ENCODE assay signal across 17 mouse cellular contexts in genomic region chr7:111150540-111150939, GRCm38 (mm10).
DNase-seq lines count a peak whose midpoint lies in the region; ATAC-seq and TF ChIP-seq lines count a peak whose summit lies in the region.
"Had no signal": no experiment of that assay in that cellular context is flagged by ENCODE, and none has a peak within 500 bp of the region (broad histone marks: within the 10 kb centered on the region; RNA-seq: fewer than 3 reads in every experiment).

No protein-coding gene starts in this region.

- no peaks in the 10 kb centered on the region for H3K36me3 ChIP-seq in heart, embryonic 11.5 days (ENCODE audit: control insufficient read depth, insufficient read depth, low read length)
- H3K36me3 ChIP-seq in heart, embryonic 15.5 days = no peaks in the 10 kb centered on the region
- H3K36me3 ChIP-seq: embryonic facial prominence, embryonic 15.5 days; forebrain, embryonic 10.5 days; hindbrain, embryonic 15.5 days; kidney, embryonic 15.5 days had no signal

- no peak for ATAC-seq in heart, embryonic 11.5 days (replicated peaks; ENCODE audit: insufficient number of reproducible peaks, low FRiP score, low TSS enrichment)
- ATAC-seq in heart, embryonic 15.5 days (replicated peaks; ENCODE audit: insufficient number of reproducible peaks, insufficient read depth, low FRiP score, low read depth) = no peak
- ATAC-seq: forebrain, embryonic 14.5 days; intestine, embryonic 16.5 days had no signal

- intact Hi-C loops in gastrocnemius, adult 2 months (cut with DNase I) = no loop called here
- intact Hi-C loops in heart, postnatal 25 days (cut with DNase I) = no loop called here

- no peak overlapping the region for H3K4me3 ChIP-seq in gastrocnemius, adult 2 months
- no peak overlapping the region for H3K4me3 ChIP-seq in heart, embryonic 11.5 days (ENCODE audit: low read depth, low read length)
- no peak overlapping the region for H3K4me3 ChIP-seq in heart, embryonic 15.5 days
- H3K4me3 ChIP-seq: embryonic facial prominence, embryonic 15.5 days; erythroblast, embryonic 14.5 days; forebrain, embryonic 10.5 days; hindbrain, embryonic 15.5 days; kidney, embryonic 15.5 days had no signal

- no peak for DNase-seq in gastrocnemius, adult 2 months
- no peak for DNase-seq in gastrocnemius, adult 8-10 months (ENCODE audit: low spot score in 2 of 2)
- DNase-seq in heart, postnatal 4 days = no peak
- DNase-seq in heart, postnatal 25 days (ENCODE audit: low spot score) = no peak
- DNase-seq in MN1 (ENCODE audit: low spot score) = no peak
- DNase-seq: embryo, embryonic 11 days; gastrocnemius, postnatal 14 days; kidney, adult 2 months had no signal

- no peak overlapping the region for H3K9ac ChIP-seq in heart, embryonic 11.5 days (ENCODE audit: low read depth, low read length)
- no peak overlapping the region for H3K9ac ChIP-seq in heart, embryonic 15.5 days
- H3K9ac ChIP-seq: embryonic facial prominence, embryonic 15.5 days; hindbrain, embryonic 15.5 days; kidney, embryonic 15.5 days had no signal

- no peaks in the 10 kb centered on the region for H3K27me3 ChIP-seq in heart, embryonic 11.5 days (ENCODE audit: control insufficient read depth, insufficient read depth, low read length)
- H3K27me3 ChIP-seq in heart, embryonic 15.5 days = no peaks in the 10 kb centered on the region
- H3K27me3 ChIP-seq: embryonic facial prominence, embryonic 15.5 days; hindbrain, embryonic 15.5 days; kidney, embryonic 15.5 days had no signal

- peak overlapping the region; percentile 83 for H3K27ac ChIP-seq in gastrocnemius, adult 2 months
- 0 out of 2 replicates have a peak overlapping the region, but pooled peaks have one; percentile 22 for H3K27ac ChIP-seq in heart, embryonic 11.5 days (ENCODE audit: low read depth, low read length)
- H3K27ac ChIP-seq in heart, embryonic 15.5 days = peak overlapping the region; percentile 72
- H3K27ac ChIP-seq: embryonic facial prominence, embryonic 15.5 days; forebrain, embryonic 10.5 days; hindbrain, embryonic 15.5 days; kidney, embryonic 15.5 days had no signal

- no peak overlapping the region for H3K4me2 ChIP-seq in heart, embryonic 11.5 days
- H3K4me2 ChIP-seq in heart, embryonic 15.5 days = peak overlapping the region; percentile 15; the same call in 1 of the 2 replicates
- H3K4me2 ChIP-seq: embryonic facial prominence, embryonic 15.5 days; hindbrain, embryonic 15.5 days; kidney, embryonic 15.5 days had no signal

- no peak for TF ChIP-seq CTCF in gastrocnemius, adult 2 months (IDR thresholded peaks at IDR 0.05)

- WGBS in heart, embryonic 11.5 days (ENCODE audit: insufficient replicate concordance) = 72% methylated on average over 5 of the region's 5 CpGs
- 53% methylated on average over 5 of the region's 5 CpGs for WGBS in heart, embryonic 15.5 days

- peaks cover 10% of the 10 kb centered on the region for H3K4me1 ChIP-seq in heart, embryonic 11.5 days (ENCODE audit: control insufficient read depth, insufficient read depth, low read length)
- H3K4me1 ChIP-seq in heart, embryonic 15.5 days (replicated peaks) = peaks cover 22% of the 10 kb centered on the region
- H3K4me1 ChIP-seq: embryonic facial prominence, embryonic 15.5 days; forebrain, embryonic 10.5 days; hindbrain, embryonic 15.5 days; kidney, embryonic 15.5 days had no signal

- H3K9me3 ChIP-seq in heart, embryonic 11.5 days (replicated peaks; ENCODE audit: control insufficient read depth, low read length) = no peaks in the 10 kb centered on the region
- no peaks in the 10 kb centered on the region for H3K9me3 ChIP-seq in heart, embryonic 15.5 days (replicated peaks)
- H3K9me3 ChIP-seq: embryonic facial prominence, embryonic 15.5 days; forebrain, embryonic 10.5 days; hindbrain, embryonic 15.5 days; kidney, embryonic 15.5 days had no signal

Comparison
In these comparisons a context has a peak if more than half of its experiments do, and no peak if none do; other contexts are left out.
1. H3K27ac ChIP-seq: peak in every context shown above with its lines; median percentile 83 in gastrocnemius, adult 2 months; 72 in heart, embryonic 15.5 days; 22 in heart, embryonic 11.5 days.